Mouse (Mus musculus) CD4-positive, CD25-positive, alpha-beta regulatory T cell, adult 4 months (primary cell): ENCODE results near the gene Cnksr3. TPM values are rescaled to one million over a fixed set of nuclear protein-coding genes. Genes with fewer than 3 reads are reported as not detected.

Experiments
- ATAC-seq: one replicate; pipeline ENCODE4 v1.8.0; 2017
- polyA plus RNA-seq, 2 experiments: library from polyadenylated mRNA; unstranded; fragments of 100-300 nt; shearing (Covaris generic); gene quantifications; one replicate each; pipeline ENCODE4 v1.2.1; 2017

The Cnksr3 gene
- polyA plus RNA-seq, 2 experiments from 2014 or later, result 3.3 to 5.1 TPM

- ATAC-seq, result no peak
These were observed 15.2 kb downstream of the Cnksr3 start for GRCm38 (mm10) chr10:7196668-7197400.

GRCm38 (mm10) chr10:7195927-7196326 is 16.1 kb downstream of the Cnksr3 start:
- no peak for ATAC-seq

DNA sequence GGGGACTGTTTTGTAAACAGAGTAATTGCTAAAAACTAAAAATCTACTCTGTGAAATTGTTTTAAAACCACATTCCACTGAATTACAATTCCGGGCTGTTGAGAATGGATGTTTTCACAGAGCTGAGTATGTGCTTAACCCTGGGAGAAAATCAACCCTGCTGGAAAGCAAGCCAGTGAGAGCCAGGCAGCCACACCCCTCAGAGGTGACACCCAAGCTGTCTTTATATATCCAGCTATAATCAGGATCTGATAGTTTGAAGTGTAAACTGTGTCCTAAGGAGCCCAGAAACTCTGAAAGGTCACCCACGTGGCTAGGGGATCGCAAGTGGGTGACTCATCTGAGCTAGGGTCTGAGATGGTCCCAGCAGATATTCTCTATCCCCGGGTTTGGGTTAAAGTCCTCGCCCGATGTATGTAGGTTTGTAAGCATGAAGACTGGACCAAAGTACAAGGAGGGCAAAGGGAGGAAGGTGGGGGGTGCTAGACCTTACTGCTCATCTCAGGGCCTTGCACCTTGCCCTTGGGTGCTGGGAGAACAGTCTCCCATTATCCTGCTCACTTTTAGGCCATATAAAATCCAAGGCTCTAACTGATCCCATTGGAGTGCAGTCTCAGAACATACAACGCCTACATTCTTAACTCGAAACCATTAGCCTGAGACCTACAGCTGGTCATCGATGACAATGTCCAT is 20.2 kb downstream of the Cnksr3 start:
- ATAC-seq, result no peak

DNA sequence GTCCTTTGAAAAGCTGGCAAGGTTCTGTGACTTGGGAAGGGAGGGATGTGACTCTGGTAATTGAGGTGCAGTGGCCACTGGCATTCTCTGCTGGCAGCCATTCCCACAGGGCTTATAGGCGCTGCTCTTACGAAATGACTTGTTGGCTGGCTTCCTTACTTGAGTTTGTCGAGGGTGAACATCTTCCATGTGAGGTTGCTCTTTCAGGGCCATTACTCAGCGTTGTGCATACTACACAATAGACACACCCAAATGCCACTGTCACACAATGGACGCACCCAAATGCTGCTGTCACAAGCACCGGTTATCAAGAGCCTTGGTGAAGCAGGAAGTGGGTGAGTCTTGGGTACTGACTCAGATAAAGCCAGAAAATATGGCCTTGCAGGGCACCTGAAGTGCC is 22.8 kb downstream of the Cnksr3 start:
- ATAC-seq, result peak; percentile 88

DNA sequence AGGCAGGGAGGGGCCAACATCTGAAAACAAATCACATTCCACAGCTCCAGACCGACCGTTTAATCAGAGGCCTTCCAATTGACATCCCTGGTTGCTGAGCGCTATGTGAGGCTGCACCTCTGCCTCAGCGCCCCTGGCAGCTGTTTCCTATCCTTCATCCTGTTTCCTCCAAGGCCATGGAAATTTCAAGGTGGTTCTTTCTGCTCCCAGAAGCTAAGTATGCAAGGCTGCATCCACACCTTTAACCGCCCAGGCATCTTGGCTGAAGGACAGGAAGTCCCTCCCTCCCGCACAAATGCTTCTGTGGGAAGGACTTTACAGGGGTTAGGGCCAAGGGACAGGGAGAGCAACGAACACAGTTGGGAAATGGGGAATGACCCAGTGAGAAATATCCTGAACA is 24.2 kb downstream of the Cnksr3 start:
- ATAC-seq, result no peak

GRCm38 (mm10) chr10:7186992-7187391 is 25.0 kb downstream of the Cnksr3 start:
- no peak for ATAC-seq

DNA sequence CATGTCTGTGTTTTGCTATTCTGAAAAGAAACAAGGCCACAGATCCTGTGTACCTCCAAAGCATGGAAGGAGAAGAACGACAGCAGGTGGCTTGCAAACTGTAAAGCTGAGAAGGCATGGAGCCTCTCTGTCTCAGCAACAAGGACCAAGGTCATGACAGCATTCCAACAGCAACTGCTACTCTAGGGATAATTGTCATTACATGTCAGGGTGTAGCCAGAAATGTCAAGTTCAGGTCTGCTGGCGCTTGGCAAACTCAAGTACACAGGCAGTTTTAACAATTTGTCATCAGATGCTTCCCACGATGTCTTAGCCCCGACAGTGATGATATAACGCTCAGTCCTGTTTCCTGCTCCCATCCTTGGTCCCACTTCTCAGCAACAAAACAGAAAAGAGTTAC is 26.0 kb downstream of the Cnksr3 start:
- no peak for ATAC-seq

DNA sequence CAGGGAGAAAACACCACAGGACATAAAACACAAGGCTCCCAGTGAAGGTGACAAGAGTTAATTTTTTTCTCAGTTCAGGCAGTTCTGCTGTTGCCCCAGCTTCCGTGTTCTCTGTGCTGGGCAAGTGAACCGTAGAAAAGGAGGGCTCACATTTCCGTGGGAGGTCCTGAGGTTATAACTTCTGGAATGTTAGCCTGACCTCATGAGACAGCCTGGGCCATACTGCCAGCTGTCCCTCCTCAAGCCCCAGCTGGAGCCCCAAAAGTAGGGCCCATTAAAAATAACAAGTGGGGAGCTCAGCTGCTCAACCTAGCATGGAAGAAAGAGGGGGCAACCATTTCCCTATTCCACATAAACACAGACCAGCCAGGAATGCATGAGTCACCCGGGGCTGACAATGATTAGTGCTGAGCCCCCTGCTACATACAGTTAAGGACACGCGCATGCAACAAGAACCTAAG is 28.8 kb downstream of the Cnksr3 start:
- no peak for ATAC-seq

- peak; percentile 29 for ATAC-seq
These were observed 29.4 kb downstream of the Cnksr3 start for GRCm38 (mm10) chr10:7182555-7183170.

DNA sequence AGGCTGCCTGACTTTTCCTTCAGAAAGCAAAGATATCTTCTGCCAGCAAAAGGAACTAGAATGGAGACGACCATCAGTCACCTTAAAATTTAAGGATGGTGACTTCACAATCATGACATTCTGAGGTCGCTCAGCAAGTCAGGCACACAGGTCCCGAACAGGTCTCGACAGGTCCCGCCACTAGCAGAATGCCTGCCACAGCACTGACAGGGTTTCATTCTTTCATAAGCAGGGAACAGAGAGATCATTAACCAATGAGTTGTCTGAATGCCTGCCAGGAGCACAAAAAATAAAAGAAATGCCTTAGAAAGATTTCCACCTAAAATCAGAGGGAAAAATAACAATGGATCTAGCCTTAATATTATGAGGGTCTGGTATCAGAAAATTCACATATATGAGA is 31.7 kb downstream of the Cnksr3 start:
- no peak for ATAC-seq

DNA sequence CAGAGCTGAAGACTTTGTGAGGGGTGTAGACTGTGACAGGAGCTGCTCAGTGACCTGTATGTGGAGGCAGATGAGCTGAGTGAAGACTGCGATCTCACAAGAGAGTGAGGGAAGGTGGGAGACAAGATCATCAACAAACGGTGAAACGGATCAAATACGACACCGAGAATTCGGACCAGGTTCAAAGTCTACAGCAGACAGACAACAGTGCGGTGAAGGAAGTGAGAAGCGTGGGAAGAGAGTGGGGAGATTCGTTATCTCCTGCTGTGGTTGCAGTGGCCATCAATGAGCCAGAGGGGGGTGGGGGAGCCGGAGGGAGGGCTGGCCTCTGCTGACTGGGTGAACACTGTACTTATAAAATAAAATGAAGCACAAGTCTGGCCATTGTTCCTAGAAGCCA is 33.5 kb downstream of the Cnksr3 start:
- peak; percentile 61 for ATAC-seq

DNA sequence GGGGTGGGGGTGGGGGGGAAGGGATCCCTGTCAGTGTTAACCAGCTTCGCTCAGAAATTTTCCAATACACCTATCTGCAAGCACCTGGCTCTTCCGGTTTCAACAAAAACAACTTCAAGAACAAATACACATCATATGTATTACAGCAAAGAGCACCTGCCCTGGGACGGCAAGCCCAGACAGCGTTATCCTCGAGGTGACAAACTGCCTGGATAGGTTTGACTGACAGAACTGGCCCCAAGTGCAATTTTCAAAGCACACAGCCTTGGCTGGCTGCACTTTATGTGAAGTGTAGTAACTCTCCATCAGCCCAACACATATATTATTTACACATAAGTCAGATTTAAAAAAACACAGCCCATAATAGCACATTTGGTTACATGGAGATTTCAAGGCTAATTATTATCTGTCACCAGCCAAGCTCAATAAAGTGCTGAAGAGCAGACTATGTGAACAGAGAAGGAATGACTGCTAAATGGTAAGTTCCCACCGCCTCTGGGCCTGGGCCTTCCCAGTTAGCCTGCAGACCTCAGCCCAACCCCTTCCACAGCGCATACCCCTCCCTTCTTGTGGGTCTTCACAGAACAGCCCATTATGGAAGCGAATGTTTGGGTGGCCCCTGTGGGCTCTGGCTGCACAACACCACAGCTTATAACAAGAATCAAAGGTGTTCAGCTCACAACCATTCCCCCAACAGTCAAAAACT is 35.7 kb downstream of the Cnksr3 start:
- no peak for ATAC-seq

DNA sequence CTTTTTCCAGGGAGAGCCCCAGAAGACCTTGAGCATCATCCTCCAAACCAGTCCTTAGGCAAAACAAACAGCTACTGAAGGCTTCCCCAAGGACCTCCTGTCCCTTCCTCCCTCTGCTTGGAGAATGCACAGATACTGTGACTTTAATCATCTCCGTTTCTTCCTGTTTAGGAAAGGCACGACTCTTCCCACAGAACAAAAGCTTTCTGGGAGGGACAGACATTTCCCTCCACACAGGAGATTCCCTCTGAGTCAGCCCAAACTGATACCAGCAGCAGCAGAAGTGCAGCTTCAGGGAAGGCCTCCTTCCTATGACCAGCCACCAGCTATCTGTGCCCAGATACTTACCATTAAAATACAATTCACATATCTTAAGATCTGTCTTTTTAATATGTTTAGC is 37.6 kb downstream of the Cnksr3 start:
- ATAC-seq, result no peak

GRCm38 (mm10) chr10:7173098-7173497 is 38.9 kb downstream of the Cnksr3 start:
- ATAC-seq, result peak; percentile 86

GRCm38 (mm10) chr10:7170434-7170833 is 41.6 kb downstream of the Cnksr3 start:
- no peak for ATAC-seq

GRCm38 (mm10) chr10:7163031-7163430 is 49.0 kb downstream of the Cnksr3 start:
- no peak for ATAC-seq

- no peak for ATAC-seq
These were observed 53.0 kb downstream of the Cnksr3 start for GRCm38 (mm10) chr10:7159061-7159511.

- no peak for ATAC-seq
These were observed 53.6 kb downstream of the Cnksr3 start for GRCm38 (mm10) chr10:7158285-7159060.

DNA sequence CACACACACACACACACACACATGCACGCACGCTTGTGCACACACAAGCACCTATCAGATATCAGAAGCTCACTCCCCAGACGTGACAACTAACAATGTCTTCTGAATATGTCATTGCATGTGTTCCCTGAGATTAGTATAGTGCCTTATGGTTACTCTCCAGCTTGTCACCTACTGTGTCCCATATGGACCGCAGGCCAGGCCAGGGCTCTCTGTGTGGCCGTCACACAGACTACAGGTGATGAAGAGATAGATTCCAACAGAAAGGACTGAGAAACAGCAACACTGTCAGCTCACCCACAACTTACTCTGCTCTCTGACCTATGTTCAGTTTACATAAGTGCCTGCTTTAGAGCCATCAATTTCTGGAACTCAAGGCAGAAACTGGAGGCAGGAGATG is 57.2 kb downstream of the Cnksr3 start:
- ATAC-seq, result no peak

DNA sequence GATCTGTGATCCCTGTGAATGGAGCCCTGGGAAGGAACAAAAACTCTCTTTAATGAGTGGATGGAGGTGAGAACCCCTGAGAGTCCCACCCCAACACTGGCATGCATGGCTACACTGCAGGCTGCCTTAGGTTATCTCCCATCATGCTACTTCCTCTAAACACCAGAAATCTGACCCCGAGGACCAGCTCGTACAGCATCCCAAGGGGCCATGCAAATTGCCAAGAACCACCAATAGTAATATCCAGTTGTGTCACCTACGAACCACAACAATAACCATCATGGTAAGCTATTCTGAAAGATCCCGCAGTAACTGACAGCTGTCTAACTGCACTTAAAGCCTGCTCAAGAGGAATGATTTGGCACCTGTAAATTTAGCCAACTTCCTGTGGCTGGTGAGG is 59.1 kb downstream of the Cnksr3 start:
- ATAC-seq, result no peak

DNA sequence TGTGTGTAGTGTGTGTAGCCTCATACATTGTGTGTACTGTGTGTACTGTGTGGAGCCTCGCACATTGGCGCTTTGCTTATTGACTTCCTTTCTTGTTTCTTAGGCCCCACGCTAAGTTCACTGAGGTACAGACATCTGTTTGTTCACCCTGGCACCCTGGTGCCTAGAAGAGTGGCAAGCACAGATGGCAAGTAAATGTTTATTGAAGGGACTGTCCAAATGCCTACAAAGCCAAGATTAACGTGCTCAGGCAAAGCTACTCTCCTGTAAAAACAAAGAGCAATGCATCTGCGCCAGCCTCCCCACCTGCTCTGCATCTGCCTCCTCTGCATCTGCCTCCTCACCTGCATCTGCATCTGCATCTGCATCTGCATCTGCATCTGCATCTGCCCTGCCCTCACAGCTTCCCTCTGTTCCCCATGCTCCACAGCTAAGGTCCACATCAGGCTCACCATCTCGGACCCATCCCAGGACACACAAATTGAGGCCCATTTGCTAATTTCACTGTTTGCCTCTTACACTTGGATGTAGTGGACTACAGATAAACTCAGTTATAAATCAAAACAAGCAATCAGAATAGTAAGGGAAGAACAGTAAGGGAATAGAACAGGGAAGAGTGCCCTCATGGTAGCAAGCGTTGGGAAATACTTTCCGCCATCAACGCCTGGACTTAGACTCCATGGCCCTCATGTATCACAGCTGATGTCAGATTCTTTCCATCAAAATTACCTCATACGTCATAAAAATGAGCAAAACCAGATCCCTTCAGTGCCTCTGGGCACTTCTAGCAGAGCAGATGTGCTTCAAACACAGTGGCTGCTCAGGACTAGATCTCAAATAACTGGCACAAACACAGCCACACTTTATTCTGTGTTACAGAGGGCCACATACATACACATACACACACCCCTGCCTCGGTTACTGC is 62.1 kb downstream of the Cnksr3 start:
- no peak for ATAC-seq
